Comparison of ENCODE assay signal across 9 mouse cellular contexts in the genomic region with DNA sequence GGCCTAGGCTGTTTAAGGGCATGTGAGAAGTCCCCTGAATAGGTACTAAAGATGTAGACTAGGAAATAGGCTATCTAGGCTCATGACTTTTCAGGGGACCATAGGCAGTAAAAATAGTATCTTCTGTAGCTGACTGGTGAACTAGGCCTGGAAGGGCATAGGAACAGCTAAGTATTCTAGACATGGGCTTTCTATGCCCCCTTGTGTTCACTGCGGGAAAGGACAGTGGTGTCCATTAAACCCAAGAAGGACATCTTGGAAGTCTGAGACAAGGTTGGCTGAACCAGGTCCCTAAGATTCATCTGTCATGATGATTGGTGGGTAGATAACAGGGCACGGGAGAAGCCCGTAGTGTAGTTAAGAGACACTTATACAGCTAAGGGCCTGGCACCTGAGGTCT. TPM values are rescaled to one million over a fixed set of nuclear protein-coding genes. Genes with fewer than 3 reads are reported as not detected.
DNase-seq lines count a peak whose midpoint lies in the region; ATAC-seq and TF ChIP-seq lines count a peak whose summit lies in the region.
"Had no signal": no experiment of that assay in that cellular context is flagged by ENCODE, and none has a peak within 500 bp of the region (broad histone marks: within the 10 kb centered on the region; RNA-seq: fewer than 3 reads in every experiment).

No protein-coding gene starts in this region.

- peaks cover 36% of the 10 kb centered on the region for H3K36me3 ChIP-seq in kidney, embryonic 16.5 days (ENCODE audit: insufficient read depth, low read length)
- peaks cover 14% of the 10 kb centered on the region for H3K36me3 ChIP-seq in liver, embryonic 14.5 days (replicated peaks; ENCODE audit: control insufficient read depth, insufficient read depth, low read depth)

- H3K4me3 ChIP-seq in kidney, embryonic 16.5 days (ENCODE audit: low read length) = no peak overlapping the region
- H3K4me3 ChIP-seq in liver, embryonic 14.5 days (ENCODE audit: insufficient read depth in 1 of 2, low read depth in 2 of 2, low read length in 2 of 2) = no peak overlapping the region
- H3K4me3 ChIP-seq: myocyte had no signal

- no peak overlapping the region for H3K9ac ChIP-seq in kidney, embryonic 16.5 days (replicated peaks; ENCODE audit: low read length)
- no peak overlapping the region for H3K9ac ChIP-seq in liver, embryonic 14.5 days (replicated peaks)

- DNase-seq in urinary bladder, postnatal 14 days (ENCODE audit: low spot score) = peak; percentile 33
- no peak for DNase-seq in urinary bladder, postnatal 25 days (ENCODE audit: low spot score)
- peak; percentile 66 for DNase-seq in brain, adult 2 months (ENCODE audit: low read depth, low spot score)
- DNase-seq in frontal cortex, postnatal 14 days (ENCODE audit: low spot score in 2 of 2) = peak; percentile 11 to 27
- peak in 1 of 3 experiments; percentile 10 for DNase-seq in liver, embryonic 14.5 days (ENCODE audit: low read depth in 3 of 3, low spot score in 3 of 3)
- DNase-seq in urinary bladder, postnatal 10 days (ENCODE audit: low spot score) = no peak

- TF ChIP-seq EP300 in liver, embryonic 14.5 days (IDR thresholded peaks at IDR 0.05; ENCODE audit: low read depth) = no peak

- 49% methylated on average over 3 of the region's 3 CpGs for WGBS in kidney, embryonic 16.5 days
- WGBS in liver, embryonic 14.5 days (ENCODE audit: insufficient replicate concordance) = 69% methylated on average over 3 of the region's 3 CpGs

- H3K4me1 ChIP-seq in kidney, embryonic 16.5 days (ENCODE audit: insufficient read depth, low read length) = no peaks in the 10 kb centered on the region
- no peaks in the 10 kb centered on the region for H3K4me1 ChIP-seq in liver, embryonic 14.5 days (replicated peaks; ENCODE audit: control insufficient read depth in 2 of 2, insufficient read depth in 2 of 2, low read length in 1 of 2)

- ATAC-seq in kidney, embryonic 16.5 days (ENCODE audit: low FRiP score, low TSS enrichment) = peak; percentile 69; the same call in 1 of the 2 replicates
- ATAC-seq in liver, embryonic 14.5 days (ENCODE audit: insufficient read depth) = 0 out of 2 replicates have a peak, but pooled peaks have one; percentile 21
- ATAC-seq in neutrophil, adult 5-6 weeks (ENCODE audit: extremely low read depth, insufficient number of reproducible peaks, low FRiP score, poor library complexity, severe bottlenecking) = peak; percentile 62; the same call in 1 of the 2 replicates

- no peak overlapping the region for H3K27ac ChIP-seq in kidney, embryonic 16.5 days (ENCODE audit: low read length)
- no peak overlapping the region for H3K27ac ChIP-seq in liver, embryonic 14.5 days

- H3K9me3 ChIP-seq in kidney, embryonic 16.5 days (ENCODE audit: low read length) = no peaks in the 10 kb centered on the region
- no peaks in the 10 kb centered on the region for H3K9me3 ChIP-seq in liver, embryonic 14.5 days (ENCODE audit: control insufficient read depth, low read length)

- TF ChIP-seq CTCF in liver, embryonic 14.5 days (IDR thresholded peaks at IDR 0.05; ENCODE audit: low read depth) = peak; percentile 60

- no peak overlapping the region for H3K4me2 ChIP-seq in kidney, embryonic 16.5 days (replicated peaks; ENCODE audit: low read depth, low read length)
- H3K4me2 ChIP-seq in liver, embryonic 14.5 days (ENCODE audit: low read depth) = no peak overlapping the region

- no peaks in the 10 kb centered on the region for H3K27me3 ChIP-seq in kidney, embryonic 16.5 days (ENCODE audit: insufficient read depth, low read length)
- no peaks in the 10 kb centered on the region for H3K27me3 ChIP-seq in liver, embryonic 14.5 days (ENCODE audit: control insufficient read depth, insufficient read depth, low read length)

RNA-seq across cellular contexts. Expression of a gene that starts 10.1 kb away (rescaled TPM):
- polyA plus RNA-seq in kidney, embryonic 16.5 days (2015; fragmentation: Nextera tagmentation; extraction: Ambion mirVana) = 0.30 and 0.54 TPM in 2 replicates
- polyA plus RNA-seq in liver, embryonic 14.5 days (2012; rRNA removed) = 0.03 and 0.04 TPM in 2 replicates
- 0.18 and 0.23 TPM in 2 replicates for polyA plus RNA-seq in liver, embryonic 14.5 days (2014; fragmentation: Nextera tagmentation; extraction: Ambion mirVana)
- 5.1 and 6.0 TPM in 2 replicates for total RNA-seq in neutrophil, adult 5-6 weeks (2017)

RNA-seq across cellular contexts. Expression of a gene that starts 55.5 kb away (rescaled TPM):
- polyA plus RNA-seq in kidney, embryonic 16.5 days (2015; fragmentation: Nextera tagmentation; extraction: Ambion mirVana) = 10.8 and 14.5 TPM in 2 replicates
- polyA plus RNA-seq in liver, embryonic 14.5 days (2012; rRNA removed) = 2.1 and 2.5 TPM in 2 replicates
- polyA plus RNA-seq in liver, embryonic 14.5 days (2014; fragmentation: Nextera tagmentation; extraction: Ambion mirVana) = 1.6 and 2.9 TPM in 2 replicates
- 33.2 and 36.3 TPM in 2 replicates for total RNA-seq in neutrophil, adult 5-6 weeks (2017)

Comparison
In these comparisons a context has a peak if more than half of its experiments do, and no peak if none do; other contexts are left out.
1. DNase-seq: peak in urinary bladder, postnatal 14 days (single experiment), brain, adult 2 months (single experiment) and frontal cortex, postnatal 14 days (2 of 2); none in urinary bladder, postnatal 25 days (single experiment) and urinary bladder, postnatal 10 days (single experiment).
2. Peak in every context shown above with its lines, with median percentiles within 50 percentile points of each other: ATAC-seq.